Mouse (Mus musculus) G1E (cell line): ENCODE measurements around the gene Gm21887.
"Not testable (repeated sequence)": the region's sequence is repeated elsewhere in the genome, so short reads cannot be mapped to it uniquely, and the experiment has no call there.

Experiments
- CTCF ChIP-seq: IDR thresholded peaks from 2 replicates; pipeline ENCODE4 v1.5.1; 2012; ENCODE audit warnings: low read depth, low read length, inconsistent platforms, mixed read lengths
- GATA1 ChIP-seq: IDR thresholded peaks from 2 replicates; pipeline ENCODE4 v1.6.1; 2012; ENCODE audit warnings: borderline replicate concordance, low read length, inconsistent platforms, mixed read lengths
- GATA2 ChIP-seq: IDR thresholded peaks from 2 replicates; pipeline ENCODE4 v1.6.1; 2012; ENCODE audit warnings: low read depth, low read length, inconsistent platforms, borderline replicate concordance
- POLR2AphosphoS5 ChIP-seq: IDR thresholded peaks from 2 replicates; pipeline ENCODE4 v1.6.1; 2012; ENCODE audit warnings: low read depth, low read length, inconsistent platforms; ENCODE audit not compliant: insufficient replicate concordance
- TAL1 ChIP-seq: conservative IDR thresholded peaks from 2 replicates; pipeline ENCODE4 v1.6.1; 2012; ENCODE audit warnings: low read depth, low read length, inconsistent platforms, mixed read lengths

DNA sequence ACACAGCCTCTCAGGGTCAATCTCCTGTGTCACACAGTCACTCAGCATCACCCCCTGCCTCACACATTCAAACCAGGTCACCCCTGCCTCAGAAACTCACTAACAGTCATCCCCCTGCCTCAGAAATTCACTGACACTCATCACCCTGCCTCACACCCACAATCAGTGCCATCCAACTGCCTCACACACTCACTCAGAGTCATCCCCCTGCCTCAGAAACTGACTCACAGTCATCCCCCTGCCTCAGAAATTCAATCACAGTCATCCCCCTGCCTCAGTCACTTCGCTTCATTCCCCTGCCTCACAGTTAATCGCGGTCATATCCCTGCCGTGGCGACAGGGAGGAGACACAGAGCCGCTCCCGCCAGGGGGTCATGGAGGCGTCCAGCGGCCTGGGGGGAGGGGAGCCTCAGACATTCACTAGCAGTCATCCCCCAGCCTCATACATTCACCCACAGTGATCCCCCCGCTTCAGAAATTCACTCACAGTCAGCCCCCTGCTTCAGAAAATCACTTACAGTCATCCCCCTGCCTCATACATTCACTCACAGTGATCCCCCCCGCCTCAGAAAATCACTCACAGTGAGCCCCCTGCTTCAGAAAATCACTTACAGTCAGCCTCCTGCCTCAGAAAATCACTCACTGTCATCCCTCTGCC, 10.1 kb upstream of the Gm21887 start:
- not testable (repeated sequence) for TF ChIP-seq CTCF, TAL1, POLR2AphosphoS5, GATA1, GATA2
